Mouse (Mus musculus) heart, adult 2 months (tissue): Measurements from ENCODE around the gene Cfap46. TPM values are rescaled to one million over a fixed set of nuclear protein-coding genes. Genes with fewer than 3 reads are reported as not detected.
"Not testable (repeated sequence)": the region's sequence is repeated elsewhere in the genome, so short reads cannot be mapped to it uniquely, and the experiment has no call there.

Experiments used
- DNase-seq, 2 experiments: peaks; one replicate each; pipeline ENCODE4 v3.0.0; 2021
- H3K27ac ChIP-seq: fragments of 200-600 bp; 2 replicates; pipeline ENCODE4 v1.8.1; 2022
- H3K27me3 ChIP-seq: fragments of 200-500 bp; 2 replicates; pipeline ENCODE4 v1.6.1; 2012; ENCODE audit warnings: mild to moderate bottlenecking, low read length, inconsistent platforms, mixed read lengths; ENCODE audit not compliant: control insufficient read depth, insufficient read depth
- H3K36me3 ChIP-seq: fragments of 200-500 bp; 2 replicates; pipeline ENCODE4 v1.6.1; 2012; ENCODE audit warnings: low read length, inconsistent platforms; ENCODE audit not compliant: control insufficient read depth, insufficient read depth
- H3K4me1 ChIP-seq: fragments of 200-500 bp; 2 replicates; pipeline ENCODE4 v1.6.1; 2011; ENCODE audit warnings: low read length; ENCODE audit not compliant: control insufficient read depth, insufficient read depth
- H3K4me3 ChIP-seq: fragments of 200-600 bp; 2 replicates; pipeline ENCODE4 v1.8.1; 2022
- H3K79me2 ChIP-seq: fragments of 200-500 bp; replicated peaks from 2 replicates; pipeline ENCODE4 v1.6.1; 2012; ENCODE audit warnings: mild to moderate bottlenecking, inconsistent platforms, low read length, moderate library complexity, mixed read lengths; ENCODE audit not compliant: control insufficient read depth, insufficient read depth
- H3K9ac ChIP-seq: fragments of 200-500 bp; 2 replicates; pipeline ENCODE4 v1.6.1; 2012; ENCODE audit warnings: low read depth, mild to moderate bottlenecking, control low read depth, inconsistent platforms, low read length, mixed read lengths
- CTCF ChIP-seq: fragments of 200-600 bp; IDR thresholded peaks from 2 replicates; pipeline ENCODE4 v1.8.1; 2022; ENCODE audit warnings: antibody characterized with exemption, mild to moderate bottlenecking, moderate library complexity
- EP300 ChIP-seq: fragments of 200-500 bp; IDR thresholded peaks from 2 replicates; pipeline ENCODE4 v1.6.1; 2011; ENCODE audit warnings: low read depth, low read length, control low read depth; ENCODE audit not compliant: insufficient read depth
- POLR2A ChIP-seq: fragments of 200-500 bp; IDR thresholded peaks from 2 replicates; pipeline ENCODE4 v1.6.1; 2011; ENCODE audit warnings: mild to moderate bottlenecking, low read depth, low read length, control low read depth; ENCODE audit not compliant: insufficient read depth
- WGBS: fragments of 180-500 bp; shearing (Covaris S2); methylation state at CpG from one replicate; pipeline ENCODE4 v1.1.7; 2018; 5-methylcytosine and 5-hydroxymethylcytosine counted together
- intact Hi-C: fragments of 180-260 bp; cut with DNase I; formaldehyde crosslinking; loops from one replicate; pipeline ENCODE4 v1.15.1; 2025
- polyA plus RNA-seq: library from polyadenylated mRNA; depleted of rRNA; stranded (reverse); fragments of >200 nt; gene quantifications from 2 replicates; pipeline ENCODE4 v1.2.3, GENCODE M21; 2012
- total RNA-seq, 2 experiments: library from RNA; stranded (reverse); gene quantifications; 2 replicates each; pipeline ENCODE4 v1.2.3; 2021

Gene Cfap46
- total and polyA plus RNA-seq, 3 experiments = 0.08 to 1.00 TPM; not detected in 1

GRCm38 (mm10) chr7:139684553-139684929 lies 924 bp upstream of the Cfap46 start:
- under 1% methylated on average over 14 of the region's 14 CpGs for WGBS
- peak; percentile 89 to 90 for DNase-seq
- Histone ChIP-seq H3K27ac (peak overlapping the region; percentile 66), H3K4me3 (peak overlapping the region; percentile 80), H3K36me3 (no peaks in the 10 kb centered on the region), H3K9ac (peak overlapping the region; percentile 68), H3K27me3 (no peaks in the 10 kb centered on the region), H3K79me2 (no peaks in the 10 kb centered on the region), H3K4me1 (no peaks in the 10 kb centered on the region; the same call in 1 of the 2 replicates)
- intact Hi-C loops = loop anchor here (2.0 kb wide), 1 partner anchor 68 kb away; no protein-coding TSS in a partner anchor
- TF ChIP-seq EP300 = peak; percentile 64; the same call in 1 of the 2 replicates
- peak; percentile 99 for TF ChIP-seq CTCF
- peak; percentile 66 for TF ChIP-seq POLR2A

- no peaks in the 10 kb centered on the region; the same call in 1 of the 2 replicates for H3K4me1 ChIP-seq
- no peaks in the 10 kb centered on the region for H3K79me2 ChIP-seq
- H3K36me3 ChIP-seq = no peaks in the 10 kb centered on the region
- WGBS = 56% methylated on average over 11 of the region's 11 CpGs
- no peak overlapping the region for H3K27ac ChIP-seq
- H3K9ac ChIP-seq = no peak overlapping the region
- no peak overlapping the region for H3K4me3 ChIP-seq
- intact Hi-C loops = loop anchor here (1.0 kb wide), 1 partner anchor 34 kb away; no protein-coding TSS in a partner anchor
- no peak for DNase-seq
- TF ChIP-seq CTCF = no peak
- H3K27me3 ChIP-seq = no peaks in the 10 kb centered on the region
Observed at GRCm38 (mm10) chr7:139681921-139682598, 1.6 kb downstream of the Cfap46 start.

- intact Hi-C loops = no loop called here
- no peaks in the 10 kb centered on the region for H3K79me2 ChIP-seq
- H3K9ac ChIP-seq = no peak overlapping the region
- no peaks in the 10 kb centered on the region for H3K36me3 ChIP-seq
- H3K4me3 ChIP-seq = no peak overlapping the region
- H3K27me3 ChIP-seq = no peaks in the 10 kb centered on the region
- DNase-seq = no peak
- no peak overlapping the region for H3K27ac ChIP-seq
- TF ChIP-seq EP300 (no peak), POLR2A (no peak), CTCF (no peak)
- H3K4me1 ChIP-seq = no peaks in the 10 kb centered on the region
- 68% methylated on average over 3 of the region's 3 CpGs for WGBS
Observed at GRCm38 (mm10) chr7:139676433-139676832, 7.2 kb downstream of the Cfap46 start.

GRCm38 (mm10) chr7:139666871-139667270 lies 16.7 kb downstream of the Cfap46 start:
- Histone ChIP-seq H3K9ac (no peak overlapping the region), H3K27me3 (no peaks in the 10 kb centered on the region), H3K4me3 (no peak overlapping the region), H3K4me1 (no peaks in the 10 kb centered on the region), H3K36me3 (no peaks in the 10 kb centered on the region), H3K79me2 (no peaks in the 10 kb centered on the region), H3K27ac (no peak overlapping the region)
- no peak for TF ChIP-seq POLR2A
- TF ChIP-seq CTCF = no peak
- TF ChIP-seq EP300 = no peak
- DNase-seq = no peak
- intact Hi-C loops = no loop called here
- WGBS = 71% methylated on average over 8 of the region's 8 CpGs

- peak; percentile 25 to 31 for DNase-seq
Observed at GRCm38 (mm10) chr7:139663318-139663717, 20.3 kb downstream of the Cfap46 start.

GRCm38 (mm10) chr7:139659901-139660300 lies 23.7 kb downstream of the Cfap46 start:
- H3K4me3 ChIP-seq, H3K27me3 ChIP-seq, DNase-seq, H3K4me1 ChIP-seq, H3K9ac ChIP-seq, intact Hi-C loops, H3K79me2 ChIP-seq, H3K36me3 ChIP-seq, H3K27ac ChIP-seq: not testable (repeated sequence)
- WGBS = 86% methylated on average over 28 of the region's 28 CpGs

More at GRCm38 (mm10) chr7:139663318-139663717, 20.3 kb downstream of the Cfap46 start:
- Histone ChIP-seq H3K27me3 (no peaks in the 10 kb centered on the region), H3K9ac (no peak overlapping the region), H3K79me2 (no peaks in the 10 kb centered on the region), H3K27ac (no peak overlapping the region), H3K4me3 (no peak overlapping the region), H3K4me1 (no peaks in the 10 kb centered on the region), H3K36me3 (no peaks in the 10 kb centered on the region)
- intact Hi-C loops = no loop called here
- TF ChIP-seq CTCF = no peak
- no peak for TF ChIP-seq POLR2A
- 0 out of 2 replicates have a peak, but pooled peaks have one; percentile 44 for TF ChIP-seq EP300
- 16% methylated on average over 3 of the region's 3 CpGs for WGBS
